Mouse (Mus musculus): ENCODE results near the gene Basp1.

GRCm38 (mm10) chr15:25353498-25353897 is 60.1 kb downstream of the Basp1 start:
- TF ChIP-seq EP300 (IDR thresholded peaks at IDR 0.05; ENCODE audit: low read length) = no peak
- no peak for TF ChIP-seq JUN (IDR thresholded peaks at IDR 0.05; ENCODE audit: insufficient read depth, low read depth, low read length)
- TF ChIP-seq CTCF (conservative IDR thresholded peaks at IDR 0.05 in 1 of 2, IDR thresholded peaks at IDR 0.05 in 1 of 2; ENCODE audit: low read depth in 2 of 2, low read length in 2 of 2) = no peak
- TF ChIP-seq UBTF (IDR thresholded peaks at IDR 0.05; ENCODE audit: low read depth, low read length) = no peak
- TF ChIP-seq ZKSCAN1 (IDR thresholded peaks at IDR 0.05; ENCODE audit: borderline replicate concordance, low read depth, low read length) = no peak
- no peak for TF ChIP-seq RCOR1 (conservative IDR thresholded peaks at IDR 0.05; ENCODE audit: low read depth, low read length)
- no peak for TF ChIP-seq JUND (conservative IDR thresholded peaks at IDR 0.05; ENCODE audit: low read depth, low read length)
- no peak for TF ChIP-seq USF1 (IDR thresholded peaks at IDR 0.05; ENCODE audit: low read depth, low read length)
- TF ChIP-seq ZMIZ1 (IDR thresholded peaks at IDR 0.05; ENCODE audit: low read depth, low read length) = no peak
- TF ChIP-seq SIN3A (IDR thresholded peaks at IDR 0.05; ENCODE audit: low read length) = no peak
- no peak for TF ChIP-seq POLR2A (IDR thresholded peaks at IDR 0.05; ENCODE audit: low read depth, low read length)

All from CH12.LX (cell line).